Mouse (Mus musculus): ENCODE results near the gene Akirin1. TPM values are rescaled to one million over a fixed set of nuclear protein-coding genes. Genes with fewer than 3 reads are reported as not detected.
A peak's percentile ranks its signal among the peaks of the same experiment; 100 is the strongest.

Gene Akirin1
- polyA plus RNA-seq, 1 experiment from 2014 or later = 88.5 TPM

DNA sequence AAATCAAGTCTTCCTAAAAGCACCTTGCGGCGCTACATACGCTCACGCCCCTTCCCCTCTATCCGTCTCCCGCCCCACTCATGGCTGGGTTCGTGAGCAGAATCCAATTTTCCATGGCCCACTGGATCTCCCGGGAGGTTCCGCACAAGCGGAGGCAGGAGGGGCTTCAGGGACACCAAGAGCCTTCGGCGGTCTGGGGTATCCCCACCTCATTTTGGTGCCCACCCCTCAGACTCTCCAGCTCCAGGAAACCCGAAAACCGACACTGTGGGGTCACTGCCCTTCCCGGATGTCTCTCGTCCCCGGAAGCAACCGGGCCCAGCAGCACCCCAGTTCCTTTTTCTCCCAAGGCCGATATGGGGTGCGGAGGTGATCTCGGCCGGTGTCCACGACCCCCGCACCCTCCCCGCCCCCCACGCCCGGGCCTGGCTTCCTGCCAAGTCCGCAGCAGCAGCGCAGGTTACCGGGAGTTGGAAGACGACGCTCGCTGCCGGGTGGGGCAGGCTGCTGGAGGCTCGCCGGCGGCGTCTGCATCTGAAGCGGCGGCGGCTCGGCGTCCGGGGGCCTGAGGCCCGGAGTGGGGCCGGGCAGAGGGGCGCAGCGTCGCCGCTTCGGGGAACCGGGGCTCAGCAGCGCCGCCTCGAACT, 538 bp downstream of the Akirin1 start:
- Histone ChIP-seq H3K4me1 (replicated peaks) (peaks cover 40% of the 10 kb centered on the region), H3K9me3 (no peaks in the 10 kb centered on the region), H3K27ac (peak overlapping the region; percentile 96), H3K4me3 (peak overlapping the region; percentile 100), H3K36me3 (no peaks in the 10 kb centered on the region), H3K9ac (peak overlapping the region; percentile 95), H3K27me3 (0 out of 2 replicates have a peak, but pooled peaks cover 7% of the 10 kb centered on the region), H3K4me2 (peak overlapping the region; percentile 70)
- ATAC-seq (ENCODE audit: low FRiP score) = peak; percentile 84
- under 1% methylated on average over 52 of the region's 55 CpGs for WGBS

GRCm38 (mm10) chr4:123748726-123749415, 1.3 kb downstream of the Akirin1 start:
- no peak for ATAC-seq (ENCODE audit: low FRiP score)
- H3K36me3 ChIP-seq = no peaks in the 10 kb centered on the region
- H3K9ac ChIP-seq = peak overlapping the region; percentile 95
- H3K27ac ChIP-seq = peak overlapping the region; percentile 96
- WGBS = 13% methylated on average over 10 of the region's 10 CpGs
- H3K4me3 ChIP-seq = peak overlapping the region; percentile 100
- H3K4me1 ChIP-seq (replicated peaks) = peaks cover 42% of the 10 kb centered on the region
- H3K4me2 ChIP-seq = peak overlapping the region; percentile 70
- no peaks in the 10 kb centered on the region for H3K9me3 ChIP-seq
- 0 out of 2 replicates have a peak, but pooled peaks cover 7% of the 10 kb centered on the region for H3K27me3 ChIP-seq

DNA sequence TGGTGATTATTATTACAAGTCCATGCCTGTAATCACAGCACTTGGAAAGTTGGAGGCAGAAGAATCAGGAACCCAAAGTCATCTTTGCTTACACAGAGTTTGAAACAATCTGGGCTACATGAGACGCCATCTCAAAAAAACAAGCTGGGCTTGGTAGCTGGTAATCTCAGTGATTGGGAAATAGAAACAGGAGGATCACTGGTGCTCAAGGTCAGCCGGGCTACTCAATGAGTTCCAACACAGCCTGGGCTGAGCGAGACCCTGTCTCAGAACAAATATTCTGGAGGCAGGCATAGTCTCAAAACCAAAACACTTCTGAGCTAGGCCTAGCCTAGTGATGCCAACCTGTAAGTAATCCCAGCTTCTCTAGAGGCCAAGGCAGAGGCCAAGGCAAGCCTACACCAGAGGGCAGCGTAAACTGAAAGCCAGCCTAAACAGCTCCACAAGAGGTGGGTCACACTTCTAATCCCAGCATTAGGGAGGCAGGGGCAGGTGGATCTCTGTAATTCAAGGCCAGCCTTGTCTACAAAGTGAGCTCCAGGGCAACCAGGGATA, 4.8 kb downstream of the Akirin1 start:
- no peak for ATAC-seq (ENCODE audit: low FRiP score)
- WGBS = 90% methylated on average over 4 of the region's 4 CpGs
- Histone ChIP-seq H3K27ac (no peak overlapping the region), H3K4me3 (no peak overlapping the region), H3K4me1 (replicated peaks) (peaks cover 39% of the 10 kb centered on the region), H3K4me2 (no peak overlapping the region), H3K36me3 (peaks cover 28% of the 10 kb centered on the region), H3K27me3 (no peaks in the 10 kb centered on the region), H3K9me3 (no peaks in the 10 kb centered on the region), H3K9ac (no peak overlapping the region)

- H3K4me1 ChIP-seq (replicated peaks) = peaks cover 28% of the 10 kb centered on the region
- WGBS = 88% methylated on average over 1 of the region's 1 CpGs
- no peak for ATAC-seq (ENCODE audit: low FRiP score)
- H3K27ac ChIP-seq = no peak overlapping the region
- peaks cover 52% of the 10 kb centered on the region for H3K36me3 ChIP-seq
- H3K4me2 ChIP-seq = no peak overlapping the region
- no peaks in the 10 kb centered on the region for H3K9me3 ChIP-seq
- no peak overlapping the region for H3K4me3 ChIP-seq
- H3K27me3 ChIP-seq = no peaks in the 10 kb centered on the region
- no peak overlapping the region for H3K9ac ChIP-seq
These were observed 7.3 kb downstream of the Akirin1 start for GRCm38 (mm10) chr4:123742891-123743290.

- WGBS = 96% methylated on average over 4 of the region's 4 CpGs
- no peak for ATAC-seq (ENCODE audit: low FRiP score)
- peaks cover 75% of the 10 kb centered on the region for H3K36me3 ChIP-seq
- H3K4me1 ChIP-seq (replicated peaks) = no peaks in the 10 kb centered on the region
- no peak overlapping the region for H3K9ac ChIP-seq
- no peaks in the 10 kb centered on the region for H3K9me3 ChIP-seq
- no peak overlapping the region for H3K4me3 ChIP-seq
- no peak overlapping the region for H3K27ac ChIP-seq
- H3K27me3 ChIP-seq = no peaks in the 10 kb centered on the region
- H3K4me2 ChIP-seq = no peak overlapping the region
These were observed 11.4 kb downstream of the Akirin1 start for GRCm38 (mm10) chr4:123738708-123739107.

GRCm38 (mm10) chr4:123733532-123733931, 16.6 kb downstream of the Akirin1 start:
- WGBS = 97% methylated on average over 9 of the region's 9 CpGs

DNA sequence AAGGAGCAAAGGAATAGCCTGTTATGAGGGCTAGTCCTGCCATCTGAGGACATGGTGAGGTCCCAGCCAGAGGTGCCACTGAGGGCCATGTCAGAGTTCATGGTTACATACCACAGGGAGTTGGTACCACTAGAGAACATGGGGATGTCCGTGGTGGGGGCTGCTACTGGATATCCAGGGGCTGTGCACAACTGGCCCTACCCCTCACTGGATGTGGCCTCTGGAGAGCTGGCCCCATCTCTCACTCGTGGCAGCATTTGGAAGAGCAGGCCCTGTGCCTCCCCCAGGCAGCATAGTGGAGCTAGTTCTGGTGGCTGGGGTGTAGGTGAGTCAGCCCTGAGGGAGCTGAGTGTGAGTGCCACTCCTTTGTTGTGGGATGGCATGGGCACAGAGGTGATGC, 17.2 kb downstream of the Akirin1 start:
- Histone ChIP-seq H3K36me3 (peaks cover 46% of the 10 kb centered on the region), H3K4me2 (no peak overlapping the region), H3K4me3 (no peak overlapping the region), H3K9me3 (no peaks in the 10 kb centered on the region), H3K27me3 (no peaks in the 10 kb centered on the region), H3K27ac (no peak overlapping the region), H3K9ac (no peak overlapping the region), H3K4me1 (replicated peaks) (no peaks in the 10 kb centered on the region)
- 91% methylated on average over 2 of the region's 2 CpGs for WGBS
- no peak for ATAC-seq (ENCODE audit: low FRiP score)

More at GRCm38 (mm10) chr4:123733532-123733931, 16.6 kb downstream of the Akirin1 start:
- H3K4me2 ChIP-seq = no peak overlapping the region
- no peaks in the 10 kb centered on the region for H3K27me3 ChIP-seq
- no peak overlapping the region for H3K27ac ChIP-seq
- peaks cover 52% of the 10 kb centered on the region for H3K36me3 ChIP-seq
- no peak overlapping the region for H3K9ac ChIP-seq
- H3K9me3 ChIP-seq = no peaks in the 10 kb centered on the region
- ATAC-seq (ENCODE audit: low FRiP score) = no peak
- no peaks in the 10 kb centered on the region for H3K4me1 ChIP-seq (replicated peaks)
- H3K4me3 ChIP-seq = no peak overlapping the region

DNA sequence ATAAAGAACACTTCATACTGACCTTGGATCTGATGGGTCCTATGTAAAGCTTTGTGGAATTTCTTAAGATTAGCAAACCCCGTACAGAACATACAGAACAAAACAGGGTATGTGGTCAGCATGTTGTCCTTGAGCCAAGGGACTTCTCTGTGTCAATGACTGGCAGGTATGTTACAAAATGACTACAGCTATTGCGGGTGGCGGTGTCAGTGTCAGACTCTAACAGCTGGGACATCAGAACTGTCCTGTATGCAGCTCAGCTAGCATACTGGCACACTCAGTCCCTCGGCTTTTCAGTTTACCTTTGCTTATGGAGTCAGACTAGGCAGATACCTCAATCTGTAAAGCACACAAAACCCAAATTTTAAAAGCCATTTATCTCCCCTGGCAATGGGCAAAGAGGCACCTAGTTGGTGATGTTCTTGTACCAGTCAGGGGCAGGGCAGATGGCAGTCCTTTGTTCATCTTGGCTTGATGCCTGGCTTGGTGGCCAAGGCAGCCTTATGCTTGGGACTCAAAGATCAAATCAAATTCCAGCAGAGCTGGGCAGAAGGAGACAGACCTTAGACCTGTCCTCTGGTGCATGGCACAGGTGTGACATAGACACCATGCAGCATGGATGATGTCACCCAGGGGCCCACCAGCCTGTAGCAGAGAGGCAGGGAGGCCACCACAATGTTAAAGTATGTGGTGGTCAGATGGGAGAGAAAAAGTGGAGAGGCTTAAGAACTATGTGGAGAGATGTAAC, 17.8 kb downstream of the Akirin1 start:
- no peaks in the 10 kb centered on the region for H3K9me3 ChIP-seq
- ATAC-seq (ENCODE audit: low FRiP score) = no peak
- no peak overlapping the region for H3K4me2 ChIP-seq
- no peaks in the 10 kb centered on the region for H3K27me3 ChIP-seq
- H3K4me1 ChIP-seq (replicated peaks) = no peaks in the 10 kb centered on the region
- H3K4me3 ChIP-seq = no peak overlapping the region
- whole genome bisulfite sequencing = 96% methylated on average over 4 of the region's 4 CpGs
- H3K9ac ChIP-seq = no peak overlapping the region
- no peak overlapping the region for H3K27ac ChIP-seq
- peaks cover 42% of the 10 kb centered on the region for H3K36me3 ChIP-seq

DNA sequence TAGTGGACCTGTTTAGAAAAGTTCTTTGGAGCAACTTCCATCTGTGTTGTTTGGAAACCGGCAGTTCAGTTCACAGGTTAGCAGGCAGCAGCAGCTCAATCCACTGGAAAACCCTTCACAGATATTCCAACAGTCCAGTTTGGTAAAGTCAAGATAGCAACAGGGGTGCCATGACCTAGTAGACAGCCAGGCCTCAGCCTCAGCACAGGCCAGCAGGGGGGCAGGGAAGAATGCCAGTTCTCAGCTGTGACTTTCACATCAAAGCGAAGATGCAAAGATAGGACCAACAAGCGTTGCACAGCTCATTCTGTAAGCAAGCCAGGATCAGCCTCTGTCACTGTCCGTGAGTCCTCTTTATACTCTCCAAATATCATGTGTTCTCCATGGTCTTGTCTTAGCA, 28.4 kb downstream of the Akirin1 start:
- H3K27me3 ChIP-seq = no peaks in the 10 kb centered on the region
- no peak overlapping the region for H3K4me2 ChIP-seq
- 84% methylated on average over 4 of the region's 4 CpGs for WGBS
- H3K27ac ChIP-seq = no peak overlapping the region
- no peak overlapping the region for H3K9ac ChIP-seq
- H3K4me1 ChIP-seq (replicated peaks) = peaks cover 11% of the 10 kb centered on the region
- no peaks in the 10 kb centered on the region for H3K9me3 ChIP-seq
- H3K4me3 ChIP-seq = no peak overlapping the region
- no peaks in the 10 kb centered on the region for H3K36me3 ChIP-seq
- ATAC-seq (ENCODE audit: low FRiP score) = no peak

GRCm38 (mm10) chr4:123718434-123718780, 31.7 kb downstream of the Akirin1 start:
- WGBS = 26% methylated on average over 7 of the region's 7 CpGs
- Histone ChIP-seq H3K9me3 (no peaks in the 10 kb centered on the region), H3K9ac (peak overlapping the region; percentile 88), H3K27me3 (no peaks in the 10 kb centered on the region), H3K4me2 (peak overlapping the region; percentile 78), H3K4me1 (replicated peaks) (peaks cover 14% of the 10 kb centered on the region), H3K27ac (peak overlapping the region; percentile 52), H3K36me3 (peaks cover 20% of the 10 kb centered on the region), H3K4me3 (peak overlapping the region; percentile 69)
- peak; percentile 59 for ATAC-seq (ENCODE audit: low FRiP score)

DNA sequence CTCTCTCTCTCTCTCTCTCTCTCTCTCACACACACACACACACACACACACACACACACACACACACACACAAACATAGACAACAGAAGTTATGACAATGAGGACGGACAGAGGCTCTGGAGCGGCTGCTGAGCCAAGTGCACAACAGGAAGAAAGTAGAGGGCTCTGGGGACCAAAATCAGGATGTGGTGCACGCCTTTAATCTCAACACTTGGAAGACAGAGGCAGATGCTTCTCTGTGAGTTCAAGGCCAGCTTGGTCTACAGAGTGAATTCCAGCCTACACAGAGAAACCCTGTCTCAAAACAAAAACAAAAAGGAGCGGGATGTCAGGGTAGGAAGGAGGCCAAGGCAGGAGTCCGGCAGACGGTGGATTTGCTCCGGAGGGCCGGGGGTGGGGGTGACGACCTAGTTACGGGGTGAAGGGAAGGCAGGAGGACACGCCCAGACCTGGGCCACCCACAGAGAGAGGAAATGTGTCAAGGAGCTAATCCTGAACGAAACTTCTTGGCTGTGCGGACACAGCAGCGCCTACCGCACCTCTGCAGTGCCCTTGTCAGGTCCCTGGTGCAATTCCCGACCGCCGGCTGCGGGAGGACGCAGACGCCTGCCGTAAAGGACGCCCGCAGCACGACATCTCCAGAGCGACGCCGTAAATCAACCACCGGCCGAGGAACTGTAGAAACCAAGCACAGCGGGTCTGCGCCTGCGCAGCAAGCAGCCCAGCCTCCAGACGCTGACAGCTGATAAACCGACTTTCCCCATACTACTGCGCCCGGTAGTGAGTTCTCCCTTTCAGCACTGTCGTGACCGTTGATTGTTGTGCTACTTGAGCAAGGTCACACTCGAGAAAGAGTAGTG, 32.3 kb downstream of the Akirin1 start, which contains the start of gene Ndufs5:
Gene Ndufs5 (minus strand): TSS at position 629 of the 860 bp plus-strand sequence.
- H3K27me3 ChIP-seq = no peaks in the 10 kb centered on the region
- WGBS = under 1% methylated on average over 40 of the region's 40 CpGs
- peak; percentile 96 for ATAC-seq (ENCODE audit: low FRiP score)
- peaks cover 14% of the 10 kb centered on the region for H3K4me1 ChIP-seq (replicated peaks)
- peak within 1 kb of the TSS; percentile 78 for H3K4me2 ChIP-seq
- peak within 1 kb of the TSS; percentile 88 for H3K9ac ChIP-seq
- no peaks in the 10 kb centered on the region for H3K9me3 ChIP-seq
- peak within 1 kb of the TSS; percentile 58 for H3K27ac ChIP-seq
- H3K36me3 ChIP-seq = peaks cover 23% of the 10 kb centered on the region
- H3K4me3 ChIP-seq = peak within 1 kb of the TSS; percentile 69

All from hindbrain, embryonic 13.5 days (tissue).